Mouse (Mus musculus) limb, embryonic 14.5 days (tissue): ENCODE results near the gene Uprt. TPM values are rescaled to one million over a fixed set of nuclear protein-coding genes. Genes with fewer than 3 reads are reported as not detected.

Source experiments
- ATAC-seq: fragments of 200-750 bp; cut with Nextera tagmentation; 2 replicates; pipeline ENCODE4 v1.8.0; 2017; ENCODE audit warnings: low read depth, moderate number of reproducible peaks, moderate TSS enrichment; ENCODE audit not compliant: low FRiP score
- DNase-seq: peaks from one replicate; pipeline ENCODE4 v3.0.0-alpha.2; 2015; ENCODE audit warnings: low spot score
- H3K27ac ChIP-seq: fragments of 300-500 bp; sonication (generic); replicated peaks from 2 replicates; pipeline ENCODE4 v1.5.1; 2014; ENCODE audit warnings: low read depth, mild to moderate bottlenecking, low read length, moderate library complexity, mixed read lengths
- H3K27me3 ChIP-seq: fragments of 300-500 bp; sonication (generic); 2 replicates; pipeline ENCODE4 v1.6.1; 2014; ENCODE audit warnings: low read length, mixed read lengths; ENCODE audit not compliant: control insufficient read depth, insufficient read depth
- H3K36me3 ChIP-seq: fragments of 300-500 bp; sonication (generic); 2 replicates; pipeline ENCODE4 v1.6.1; 2014; ENCODE audit warnings: mild to moderate bottlenecking, low read length, moderate library complexity, mixed read lengths; ENCODE audit not compliant: control insufficient read depth, insufficient read depth
- H3K4me1 ChIP-seq: fragments of 300-500 bp; sonication (generic); 2 replicates; pipeline ENCODE4 v1.6.1; 2014; ENCODE audit warnings: antibody characterized with exemption, low read length, mixed read lengths; ENCODE audit not compliant: control insufficient read depth, insufficient read depth
- H3K4me2 ChIP-seq: fragments of 300-500 bp; sonication (generic); replicated peaks from 2 replicates; pipeline ENCODE4 v1.6.1; 2014; ENCODE audit warnings: low read depth, mild to moderate bottlenecking, low read length, moderate library complexity; ENCODE audit not compliant: severe bottlenecking
- H3K4me3 ChIP-seq: fragments of 300-500 bp; sonication (generic); replicated peaks from 2 replicates; pipeline ENCODE4 v1.5.1; 2014; ENCODE audit warnings: low read length
- H3K9ac ChIP-seq: fragments of 300-500 bp; sonication (generic); 2 replicates; pipeline ENCODE4 v1.6.1; 2014; ENCODE audit warnings: mild to moderate bottlenecking, low read depth, low read length, moderate library complexity; ENCODE audit not compliant: severe bottlenecking
- H3K9me3 ChIP-seq: fragments of 300-500 bp; sonication (generic); 2 replicates; pipeline ENCODE4 v1.6.1; 2016; ENCODE audit warnings: low read length; ENCODE audit not compliant: control insufficient read depth
- POLR2A ChIP-seq: fragments of 200-500 bp; IDR thresholded peaks from 2 replicates; pipeline ENCODE4 v1.8.0; 2012; ENCODE audit warnings: inconsistent platforms, mild to moderate bottlenecking, moderate library complexity, borderline replicate concordance; ENCODE audit not compliant: insufficient read depth, insufficient read length; ENCODE audit errors: extremely low read depth
- WGBS: fragments of 180-500 bp; shearing (Covaris S2); extraction: QIAGEN DNeasy Blood & Tissue Kit; methylation state at CpG from one replicate; pipeline ENCODE4 v1.1.7; 2014; 5-methylcytosine and 5-hydroxymethylcytosine counted together
- polyA plus RNA-seq, 2 experiments: library from polyadenylated mRNA; depleted of rRNA in 1 of 2; stranded (reverse) in 1 of 2; unstranded in 1 of 2; fragments of >200 nt; fragmentation: Nextera tagmentation in 1 of 2; extraction: Ambion mirVana in 1 of 2; gene quantifications; 2 replicates each; pipeline versions ENCODE4 v1.2.1 to v1.2.3; 2012 to 2014

Gene Uprt
- 3.5 and 3.7 TPM in 2 replicates for polyA plus RNA-seq (2012; rRNA removed)
- 1.1 TPM in 2 replicates for polyA plus RNA-seq (2014; fragmentation: Nextera tagmentation; extraction: Ambion mirVana)

DNA sequence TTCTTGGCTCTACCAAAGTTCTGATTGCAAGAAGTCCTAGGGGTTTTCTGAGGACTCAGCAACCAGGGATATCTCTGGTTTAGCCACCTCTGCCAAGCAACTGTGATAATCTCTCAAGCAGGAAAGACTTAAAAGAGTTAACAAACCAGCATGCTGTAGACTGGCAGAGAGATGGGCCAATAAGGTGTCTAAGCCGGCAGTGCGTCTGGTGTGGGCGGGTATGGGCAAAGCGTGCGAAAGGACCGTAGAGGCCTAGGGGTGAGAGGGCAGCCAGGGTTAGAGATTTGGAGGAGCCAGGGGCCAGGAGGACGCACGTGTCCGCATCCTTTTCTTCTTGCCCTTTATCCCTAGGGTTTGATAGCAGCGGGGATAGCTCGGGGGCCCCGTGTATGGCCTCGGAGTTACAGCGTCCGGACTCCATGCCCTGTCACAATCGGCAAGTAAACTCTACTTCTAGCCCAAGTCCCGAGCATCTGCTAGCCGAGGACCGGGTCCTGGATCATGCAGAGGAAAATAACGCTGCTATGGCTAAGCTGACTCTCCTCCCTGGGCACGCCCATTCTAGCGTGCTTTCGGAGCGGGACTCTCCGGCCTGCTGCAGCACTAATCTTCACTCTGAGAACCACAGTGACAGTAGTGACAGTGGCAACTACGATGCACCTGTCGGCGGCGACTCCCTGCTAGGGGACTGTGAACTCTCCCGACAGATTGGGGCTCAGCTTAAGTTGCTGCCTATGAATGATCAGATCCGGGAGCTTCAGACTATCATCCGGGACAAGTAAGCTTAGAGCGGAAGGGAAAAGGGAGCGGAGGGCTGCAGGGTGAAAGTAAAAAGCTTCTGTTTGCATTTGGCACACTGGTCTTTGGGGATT is at the start of gene Uprt:
Gene Uprt, plus strand, starts transcription at position 247 of the 872 bp plus-strand sequence.
- H3K4me1 ChIP-seq, result no peaks in the 10 kb centered on the region
- peak within 1 kb of the TSS; percentile 53 for H3K9ac ChIP-seq
- H3K36me3 ChIP-seq, result no peaks in the 10 kb centered on the region
- no peaks in the 10 kb centered on the region for H3K9me3 ChIP-seq
- DNase-seq, result peak; percentile 65
- peak; percentile 93 for ATAC-seq
- no peaks in the 10 kb centered on the region for H3K27me3 ChIP-seq
- no peak for TF ChIP-seq POLR2A
- peak within 1 kb of the TSS; percentile 48 for H3K4me3 ChIP-seq
- WGBS, result 22% methylated on average over 34 of the region's 34 CpGs
- H3K4me2 ChIP-seq, result peak within 1 kb of the TSS; percentile 53
- peak within 1 kb of the TSS; percentile 52; the same call in 1 of the 2 replicates for H3K27ac ChIP-seq

DNA sequence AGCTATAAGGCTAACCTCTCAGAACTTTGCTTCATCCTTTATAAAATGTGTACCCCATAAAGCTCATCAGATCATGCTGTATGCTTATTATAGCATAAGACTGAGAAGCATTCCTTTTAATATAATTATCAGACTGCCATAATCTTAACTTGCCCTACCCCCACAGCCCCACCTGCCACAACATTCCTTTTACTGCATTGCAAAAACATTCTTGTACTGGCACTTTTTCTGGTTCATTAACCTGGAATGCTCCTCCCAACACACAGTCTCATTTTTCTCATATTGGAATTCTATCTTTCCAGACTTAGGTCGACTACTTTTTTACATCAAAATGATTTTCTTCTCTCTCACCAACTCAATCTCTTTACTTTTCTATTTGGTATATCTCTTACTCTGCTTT is 49.2 kb upstream of the Uprt start:
- TF ChIP-seq POLR2A, result no peak
- Histone ChIP-seq H3K4me1 (no peaks in the 10 kb centered on the region), H3K27me3 (no peaks in the 10 kb centered on the region), H3K27ac (no peak overlapping the region), H3K4me2 (no peak overlapping the region), H3K36me3 (no peaks in the 10 kb centered on the region), H3K9me3 (no peaks in the 10 kb centered on the region), H3K9ac (no peak overlapping the region), H3K4me3 (no peak overlapping the region)
- 34% methylated on average over 1 of the region's 1 CpGs for WGBS
- DNase-seq (no peak), ATAC-seq (no peak)

DNA sequence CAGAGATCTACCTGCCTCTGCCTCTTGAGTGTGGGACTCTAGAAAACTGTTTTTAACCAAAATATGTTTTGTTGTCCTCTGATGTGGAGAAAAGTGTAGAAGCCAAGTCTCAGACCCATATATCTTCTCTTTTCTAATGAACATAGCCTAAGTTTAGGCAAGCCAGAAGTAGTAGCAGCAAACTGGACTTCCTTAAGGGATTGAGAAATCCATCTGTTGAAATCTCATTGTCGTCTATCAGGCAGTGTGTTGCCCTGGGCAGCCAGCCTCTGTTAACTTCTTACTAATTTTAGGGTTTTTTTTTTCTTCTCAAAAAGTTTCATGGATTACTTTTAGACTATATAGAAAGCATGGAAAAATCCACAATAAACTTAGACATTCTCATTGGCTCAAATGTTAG is 30.2 kb upstream of the Uprt start:
- Histone ChIP-seq H3K9me3 (no peaks in the 10 kb centered on the region), H3K27me3 (no peaks in the 10 kb centered on the region), H3K4me1 (no peaks in the 10 kb centered on the region), H3K36me3 (no peaks in the 10 kb centered on the region), H3K27ac (no peak overlapping the region), H3K9ac (no peak overlapping the region), H3K4me3 (no peak overlapping the region), H3K4me2 (no peak overlapping the region)
- ATAC-seq, result no peak
- DNase-seq, result no peak
- no peak for TF ChIP-seq POLR2A
- 89% methylated on average over 1 of the region's 1 CpGs for WGBS

DNA sequence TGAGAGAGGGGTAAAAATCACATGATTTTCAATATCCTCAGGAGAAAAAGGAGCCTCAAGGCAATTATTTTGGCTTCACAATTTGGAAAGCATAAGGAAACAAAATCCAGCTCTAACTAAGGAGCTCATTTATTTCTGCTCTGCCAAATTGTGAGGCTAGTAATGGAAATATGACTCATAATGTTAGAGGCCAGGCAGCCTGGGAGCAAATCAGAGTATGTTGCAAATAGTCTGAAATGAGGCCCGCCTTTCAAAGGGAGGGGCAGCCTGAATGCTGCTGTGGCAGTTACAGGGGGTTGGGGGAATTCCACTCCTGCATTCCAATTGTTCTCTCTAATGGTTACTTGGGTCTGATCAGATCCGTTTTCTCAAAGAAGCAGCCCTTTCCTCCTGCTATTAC is 20.9 kb upstream of the Uprt start:
- 21% methylated on average over 2 of the region's 2 CpGs for WGBS
- Histone ChIP-seq H3K27me3 (no peaks in the 10 kb centered on the region), H3K4me1 (no peaks in the 10 kb centered on the region), H3K9ac (no peak overlapping the region), H3K9me3 (no peaks in the 10 kb centered on the region), H3K27ac (no peak overlapping the region), H3K4me3 (no peak overlapping the region), H3K36me3 (no peaks in the 10 kb centered on the region), H3K4me2 (no peak overlapping the region)
- no peak for TF ChIP-seq POLR2A
- no peak for ATAC-seq
- peak; percentile 30 for DNase-seq

- 46% methylated on average over 6 of the region's 6 CpGs for WGBS
- H3K4me2 ChIP-seq, result no peak overlapping the region
- H3K36me3 ChIP-seq, result no peaks in the 10 kb centered on the region
- TF ChIP-seq POLR2A, result no peak
- no peaks in the 10 kb centered on the region for H3K27me3 ChIP-seq
- DNase-seq (no peak), ATAC-seq (no peak)
- H3K9ac ChIP-seq, result no peak overlapping the region
- H3K9me3 ChIP-seq, result no peaks in the 10 kb centered on the region
- no peak overlapping the region for H3K4me3 ChIP-seq
- no peak overlapping the region for H3K27ac ChIP-seq
- H3K4me1 ChIP-seq, result no peaks in the 10 kb centered on the region
These were observed 18.2 kb upstream of the Uprt start for GRCm38 (mm10) chrX:104464376-104464775.
